Mouse (Mus musculus) hindbrain, embryonic 16.5 days (tissue): ENCODE measurements around the gene Fignl1. TPM values are rescaled to one million over a fixed set of nuclear protein-coding genes. Genes with fewer than 3 reads are reported as not detected.

Experiments used
- ATAC-seq: fragments of 200-750 bp; cut with Nextera tagmentation; 2 replicates; pipeline ENCODE4 v1.8.0; 2017; ENCODE audit warnings: moderate TSS enrichment, moderate library complexity
- H3K27ac ChIP-seq: fragments of 300-500 bp; sonication (generic); 2 replicates; pipeline ENCODE4 v1.5.1; 2014; ENCODE audit warnings: low read depth, mild to moderate bottlenecking, control low read depth, low read length, moderate library complexity
- H3K27me3 ChIP-seq: fragments of 300-500 bp; sonication (generic); replicated peaks from 2 replicates; pipeline ENCODE4 v1.6.1; 2014; ENCODE audit warnings: low read length; ENCODE audit not compliant: control insufficient read depth, insufficient read depth
- H3K36me3 ChIP-seq: fragments of 300-500 bp; sonication (generic); 2 replicates; pipeline ENCODE4 v1.6.1; 2014; ENCODE audit warnings: mild to moderate bottlenecking, low read length, moderate library complexity, mixed read lengths; ENCODE audit not compliant: control insufficient read depth, insufficient read depth
- H3K4me1 ChIP-seq: fragments of 300-500 bp; sonication (generic); 2 replicates; pipeline ENCODE4 v1.6.1; 2014; ENCODE audit warnings: low read depth, low read length; ENCODE audit not compliant: control insufficient read depth, insufficient read depth
- H3K4me2 ChIP-seq: fragments of 300-500 bp; sonication (generic); 2 replicates; pipeline ENCODE4 v1.6.1; 2014; ENCODE audit warnings: mild to moderate bottlenecking, low read length, control low read depth, moderate library complexity
- H3K4me3 ChIP-seq: fragments of 300-500 bp; sonication (generic); 2 replicates; pipeline ENCODE4 v1.5.1; 2014; ENCODE audit warnings: mild to moderate bottlenecking, low read length, control low read depth, moderate library complexity
- H3K9ac ChIP-seq: fragments of 300-500 bp; sonication (generic); 2 replicates; pipeline ENCODE4 v1.6.1; 2014; ENCODE audit warnings: low read depth, mild to moderate bottlenecking, control low read depth, low read length, moderate library complexity
- H3K9me3 ChIP-seq: fragments of 300-500 bp; sonication (generic); 2 replicates; pipeline ENCODE4 v1.6.1; 2014; ENCODE audit warnings: mild to moderate bottlenecking, low read length, moderate library complexity; ENCODE audit not compliant: control insufficient read depth
- WGBS: fragments of 180-500 bp; shearing (Covaris S2); extraction: QIAGEN DNeasy Blood & Tissue Kit; methylation state at CpG from one replicate; pipeline ENCODE4 v1.1.7; 2014; 5-methylcytosine and 5-hydroxymethylcytosine counted together
- polyA plus RNA-seq: library from polyadenylated mRNA; unstranded; fragments of >200 nt; fragmentation: Nextera tagmentation; extraction: Ambion mirVana; gene quantifications from 2 replicates; pipeline ENCODE4 v1.2.1, GENCODE M21; 2015

Fignl1 gene
- polyA plus RNA-seq, 1 experiment from 2014 or later = 12.4 TPM

- 0 out of 2 replicates have a peak, but pooled peaks have one; percentile 22 for ATAC-seq
These were observed 19.5 kb upstream of the Fignl1 start for GRCm38 (mm10) chr11:11828251-11828650.

GRCm38 (mm10) chr11:11826475-11826874 is 17.7 kb upstream of the Fignl1 start:
- H3K4me1 ChIP-seq = peaks cover 13% of the 10 kb centered on the region
- no peak overlapping the region for H3K9ac ChIP-seq
- no peak for ATAC-seq
- H3K27me3 ChIP-seq = no peaks in the 10 kb centered on the region; the same call in 1 of the 2 replicates
- H3K4me3 ChIP-seq = no peak overlapping the region
- no peak overlapping the region for H3K27ac ChIP-seq
- no peaks in the 10 kb centered on the region for H3K9me3 ChIP-seq
- H3K4me2 ChIP-seq = no peak overlapping the region
- H3K36me3 ChIP-seq = no peaks in the 10 kb centered on the region

More at GRCm38 (mm10) chr11:11828251-11828650, 19.5 kb upstream of the Fignl1 start:
- Histone ChIP-seq H3K9me3 (no peaks in the 10 kb centered on the region), H3K27me3 (no peaks in the 10 kb centered on the region; the same call in 1 of the 2 replicates), H3K4me2 (no peak overlapping the region), H3K36me3 (no peaks in the 10 kb centered on the region), H3K4me3 (no peak overlapping the region), H3K9ac (no peak overlapping the region; the same call in 1 of the 2 replicates), H3K27ac (no peak overlapping the region), H3K4me1 (no peaks in the 10 kb centered on the region; the same call in none of the 2 replicates)
- WGBS = 34% methylated on average over 5 of the region's 5 CpGs

- no peak for ATAC-seq
- no peaks in the 10 kb centered on the region for H3K9me3 ChIP-seq
- no peaks in the 10 kb centered on the region for H3K36me3 ChIP-seq
- H3K4me2 ChIP-seq = no peak overlapping the region
- 69% methylated on average over 6 of the region's 6 CpGs for WGBS
- no peak overlapping the region for H3K9ac ChIP-seq
- H3K27ac ChIP-seq = no peak overlapping the region
- no peaks in the 10 kb centered on the region; the same call in 1 of the 2 replicates for H3K27me3 ChIP-seq
- peaks cover 13% of the 10 kb centered on the region for H3K4me1 ChIP-seq
- no peak overlapping the region for H3K4me3 ChIP-seq
These were observed 16.9 kb upstream of the Fignl1 start for GRCm38 (mm10) chr11:11825670-11826069.

GRCm38 (mm10) chr11:11824970-11825635 is 16.3 kb upstream of the Fignl1 start:
- Histone ChIP-seq H3K27ac (no peak overlapping the region), H3K4me1 (peaks cover 13% of the 10 kb centered on the region)

GRCm38 (mm10) chr11:11823980-11824911 is 15.5 kb upstream of the Fignl1 start:
- WGBS = 23% methylated on average over 12 of the region's 12 CpGs
- no peak overlapping the region for H3K9ac ChIP-seq

More at GRCm38 (mm10) chr11:11824970-11825635, 16.3 kb upstream of the Fignl1 start:
- Histone ChIP-seq H3K4me3 (no peak overlapping the region), H3K27me3 (no peaks in the 10 kb centered on the region; the same call in 1 of the 2 replicates), H3K9ac (no peak overlapping the region), H3K4me2 (no peak overlapping the region), H3K36me3 (no peaks in the 10 kb centered on the region), H3K9me3 (no peaks in the 10 kb centered on the region)
- 33% methylated on average over 3 of the region's 3 CpGs for WGBS
- no peak for ATAC-seq

GRCm38 (mm10) chr11:11822181-11823095 is 13.7 kb upstream of the Fignl1 start:
- Histone ChIP-seq H3K27me3 (no peaks in the 10 kb centered on the region; the same call in 1 of the 2 replicates), H3K4me2 (peak overlapping the region; percentile 48), H3K36me3 (no peaks in the 10 kb centered on the region), H3K4me3 (no peak overlapping the region), H3K9me3 (no peaks in the 10 kb centered on the region), H3K4me1 (peaks cover 13% of the 10 kb centered on the region), H3K27ac (peak overlapping the region; percentile 71), H3K9ac (peak overlapping the region; percentile 52)
- WGBS = 10% methylated on average over 20 of the region's 20 CpGs
- peak; percentile 19 for ATAC-seq

More at GRCm38 (mm10) chr11:11823980-11824911, 15.5 kb upstream of the Fignl1 start:
- Histone ChIP-seq H3K4me2 (no peak overlapping the region), H3K27ac (no peak overlapping the region), H3K4me3 (no peak overlapping the region), H3K36me3 (no peaks in the 10 kb centered on the region), H3K9me3 (no peaks in the 10 kb centered on the region), H3K27me3 (no peaks in the 10 kb centered on the region; the same call in 1 of the 2 replicates), H3K4me1 (peaks cover 13% of the 10 kb centered on the region)
- ATAC-seq = no peak

GRCm38 (mm10) chr11:11821387-11821975 is 12.7 kb upstream of the Fignl1 start:
- no peaks in the 10 kb centered on the region for H3K36me3 ChIP-seq
- WGBS = 5% methylated on average over 16 of the region's 16 CpGs
- H3K9ac ChIP-seq = peak overlapping the region; percentile 52; the same call in 1 of the 2 replicates
- H3K27ac ChIP-seq = peak overlapping the region; percentile 71
- ATAC-seq = peak; percentile 82
- H3K9me3 ChIP-seq = no peaks in the 10 kb centered on the region
- no peaks in the 10 kb centered on the region; the same call in 1 of the 2 replicates for H3K27me3 ChIP-seq
- H3K4me3 ChIP-seq = peak overlapping the region; percentile 8; the same call in 1 of the 2 replicates
- peaks cover 13% of the 10 kb centered on the region for H3K4me1 ChIP-seq
- H3K4me2 ChIP-seq = peak overlapping the region; percentile 48

- no peaks in the 10 kb centered on the region for H3K36me3 ChIP-seq
- H3K9ac ChIP-seq = no peak overlapping the region
- WGBS = 79% methylated on average over 3 of the region's 3 CpGs
- H3K9me3 ChIP-seq = no peaks in the 10 kb centered on the region
- H3K4me1 ChIP-seq = peaks cover 13% of the 10 kb centered on the region
- no peak overlapping the region for H3K4me3 ChIP-seq
- no peaks in the 10 kb centered on the region; the same call in 1 of the 2 replicates for H3K27me3 ChIP-seq
- ATAC-seq = no peak
- H3K27ac ChIP-seq = no peak overlapping the region
- H3K4me2 ChIP-seq = no peak overlapping the region
These were observed 12.0 kb upstream of the Fignl1 start for GRCm38 (mm10) chr11:11820737-11821136.
